Mouse (Mus musculus): Measurements from ENCODE around the gene Dok7. TPM values are rescaled to one million over a fixed set of nuclear protein-coding genes. Genes with fewer than 3 reads are reported as not detected.

Dok7 gene
- 0.57 and 0.63 TPM in 2 replicates for polyA plus RNA-seq (2012)

DNA sequence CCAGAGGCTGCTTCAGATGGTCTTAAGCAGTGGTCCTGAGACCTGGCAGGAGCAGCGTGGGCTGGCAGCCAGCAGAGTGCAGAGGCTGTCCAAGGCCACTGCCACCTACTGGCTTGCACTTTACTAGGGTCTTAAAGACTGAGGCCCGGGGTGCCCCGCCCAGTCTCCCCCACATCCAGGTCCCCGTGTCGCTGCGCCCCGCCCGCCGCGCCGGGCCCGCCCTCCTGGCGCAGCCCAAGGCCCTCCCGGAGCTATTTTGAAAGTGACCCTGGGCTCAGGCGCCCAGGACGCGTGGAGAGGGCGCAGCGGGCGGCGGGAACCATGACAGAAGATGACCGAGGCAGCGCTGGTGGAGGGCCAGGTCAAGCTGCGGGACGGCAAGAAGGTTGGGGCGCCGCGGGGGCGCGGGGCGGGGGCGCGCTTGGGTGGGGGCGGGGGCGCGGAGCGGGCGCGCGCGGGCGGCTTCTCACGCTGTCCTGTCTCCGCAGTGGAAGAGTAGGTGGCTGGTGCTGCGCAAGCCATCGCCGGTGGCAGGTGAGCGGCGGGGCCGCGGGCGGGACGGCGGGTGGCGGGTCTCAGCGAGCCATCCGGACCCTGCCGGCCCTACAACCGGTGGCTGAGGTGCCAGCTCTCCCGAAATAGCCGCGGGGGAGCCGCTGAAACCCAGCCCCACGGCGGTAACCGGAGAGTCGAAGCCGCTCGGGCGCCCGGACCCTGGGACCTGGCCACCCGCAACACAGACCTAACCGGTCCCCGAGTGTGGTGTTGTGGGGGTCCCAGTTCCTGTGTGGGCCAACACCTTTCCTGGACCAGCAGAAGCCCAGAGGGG is at the start of gene Dok7:
Gene Dok7, plus strand, starts transcription at position 163 of the 829 bp plus-strand sequence.

DNA sequence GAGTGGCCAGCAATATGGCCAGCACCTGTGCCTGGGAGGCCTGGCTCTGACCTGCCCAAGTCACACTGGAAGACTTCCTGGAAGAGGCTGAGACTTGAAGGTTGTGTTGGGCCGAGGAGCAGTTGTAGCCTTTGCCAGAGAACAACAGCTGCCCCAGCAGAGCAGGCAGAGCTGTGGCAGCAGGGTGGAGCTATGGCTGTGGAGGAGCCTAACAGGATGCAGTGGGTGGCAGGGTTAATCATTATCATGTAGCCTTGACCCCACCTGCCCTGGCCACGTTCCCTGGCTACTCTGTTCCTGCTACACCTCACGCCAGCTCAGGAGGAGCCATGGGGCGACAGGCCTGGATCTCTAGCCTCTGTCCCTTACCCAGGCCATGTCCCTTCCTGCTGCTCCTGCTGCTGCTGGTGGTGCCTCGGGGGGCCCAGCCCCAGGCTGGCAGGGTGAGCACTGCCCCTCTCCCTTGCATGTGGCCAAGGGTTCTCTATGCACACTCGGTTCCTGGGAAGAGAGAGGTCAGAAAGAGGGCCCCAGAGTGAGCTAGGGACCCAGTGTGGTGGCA is 15.2 kb upstream of the Dok7 start, which contains the start of gene Hgfac:
Gene Hgfac, plus strand, starts transcription at position 242 of the 562 bp plus-strand sequence.

DNA sequence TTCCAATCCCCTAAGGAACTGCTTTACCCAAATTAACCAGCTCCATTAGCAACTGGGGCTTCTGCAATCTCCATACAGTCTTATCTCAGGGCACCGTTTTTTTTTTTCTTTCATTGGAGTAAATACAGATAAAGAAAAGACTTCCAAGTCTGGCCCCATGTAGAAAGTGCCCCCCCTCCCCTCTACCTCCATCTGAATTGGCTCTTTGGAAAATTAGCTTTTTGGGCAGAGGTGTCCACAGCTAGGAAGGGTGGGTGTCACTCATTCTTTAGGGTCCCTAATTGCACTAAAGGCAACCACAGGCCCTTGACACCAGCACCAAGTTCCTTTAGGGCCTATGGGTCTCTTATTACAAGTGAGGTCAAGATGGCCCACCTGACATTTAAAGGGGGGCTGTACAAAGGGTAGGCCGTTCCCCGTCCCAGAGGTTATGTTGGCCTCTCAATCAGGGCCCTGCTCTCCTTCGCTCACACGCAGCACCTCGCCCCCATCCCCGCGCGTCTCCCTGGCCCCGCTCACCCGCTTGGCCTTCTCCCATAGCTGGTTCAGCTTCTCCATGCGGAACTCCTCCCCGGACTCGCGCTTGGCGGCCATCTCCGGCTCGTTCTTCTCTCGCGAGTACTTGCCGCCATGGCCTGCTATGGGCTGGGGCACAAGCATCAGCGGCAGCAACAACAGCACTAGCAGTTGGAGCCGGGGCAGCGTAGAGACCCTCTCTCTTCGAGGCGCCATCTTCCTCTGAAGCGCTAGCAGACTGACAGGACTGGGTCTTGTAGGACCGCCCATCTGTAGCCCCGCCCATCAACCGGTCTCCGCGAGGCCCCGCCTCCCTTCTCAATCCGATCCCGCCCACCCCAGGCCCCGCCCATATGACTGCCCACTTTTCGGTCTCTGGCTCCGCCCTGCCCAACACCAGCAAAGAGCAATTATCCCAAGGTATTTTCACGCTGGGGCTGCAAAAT is 48.7 kb downstream of the Dok7 start, which contains the start of gene Lrpap1:
Gene Lrpap1, minus strand, starts transcription at position 807 of the 962 bp plus-strand sequence.

Other genes with a start within 250 kb of the Dok7 start
- gene Msantd1, start 148.8 kb upstream of the Dok7 start, polyA plus RNA-seq (2012), result 1.5 and 4.3 TPM in 2 replicates
- 20.8 and 29.4 TPM in 2 replicates for gene Rgs12, start 107.3 kb upstream of the Dok7 start, polyA plus RNA-seq (2012)
- 0.37 and 0.67 TPM in 2 replicates for gene Hgfac, start 15.3 kb upstream of the Dok7 start, polyA plus RNA-seq (2012)
- gene Lrpap1, start 49.0 kb downstream of the Dok7 start, polyA plus RNA-seq (2012), result 36.0 and 49.8 TPM in 2 replicates
- gene Adra2c, start 221.6 kb downstream of the Dok7 start, polyA plus RNA-seq (2012), result 0.03 TPM in 1 of 2 replicates, not detected in the other

Measured in megakaryocyte-erythroid progenitor cell, adult 5 weeks (primary cell).